Comparison of ENCODE assay signal across 12 mouse cellular contexts in genomic region chr11:6774656-6775055, GRCm38 (mm10).
A peak's percentile ranks its signal among the peaks of the same experiment; 100 is the strongest.
DNase-seq lines count a peak whose midpoint lies in the region; ATAC-seq and TF ChIP-seq lines count a peak whose summit lies in the region.
"Had no signal": no experiment of that assay in that cellular context is flagged by ENCODE, and none has a peak within 500 bp of the region (broad histone marks: within the 10 kb centered on the region; RNA-seq: fewer than 3 reads in every experiment).

No protein-coding gene starts in this region.

- H3K27me3 ChIP-seq in heart, embryonic 12.5 days (replicated peaks) = no peaks in the 10 kb centered on the region
- H3K27me3 ChIP-seq in midbrain, embryonic 15.5 days (replicated peaks) = no peaks in the 10 kb centered on the region
- no peaks in the 10 kb centered on the region for H3K27me3 ChIP-seq in midbrain, postnatal 0 days (ENCODE audit: insufficient read depth, low read length)
- H3K27me3 ChIP-seq in embryonic facial prominence, embryonic 11.5 days (ENCODE audit: control insufficient read depth, insufficient read depth, low read length) = no peaks in the 10 kb centered on the region
- H3K27me3 ChIP-seq: limb, embryonic 15.5 days; lung, embryonic 15.5 days had no signal

- no peak overlapping the region for H3K4me3 ChIP-seq in heart, embryonic 12.5 days
- H3K4me3 ChIP-seq in midbrain, embryonic 15.5 days = no peak overlapping the region
- H3K4me3 ChIP-seq in midbrain, postnatal 0 days (ENCODE audit: low read depth, low read length) = no peak overlapping the region
- H3K4me3 ChIP-seq in embryonic facial prominence, embryonic 11.5 days (ENCODE audit: low read depth, low read length) = no peak overlapping the region
- H3K4me3 ChIP-seq: limb, embryonic 15.5 days; lung, embryonic 15.5 days had no signal

- H3K9me3 ChIP-seq in heart, embryonic 12.5 days (replicated peaks) = peaks cover 8% of the 10 kb centered on the region; the same call in 1 of the 2 replicates
- no peaks in the 10 kb centered on the region for H3K9me3 ChIP-seq in midbrain, embryonic 15.5 days
- H3K9me3 ChIP-seq in midbrain, postnatal 0 days (ENCODE audit: low read length) = no peaks in the 10 kb centered on the region
- H3K9me3 ChIP-seq in embryonic facial prominence, embryonic 11.5 days (replicated peaks; ENCODE audit: control insufficient read depth, low read length) = no peaks in the 10 kb centered on the region
- H3K9me3 ChIP-seq: limb, embryonic 15.5 days had no signal

- no peak for TF ChIP-seq CTCF in midbrain, postnatal 0 days (IDR thresholded peaks at IDR 0.05)

- ATAC-seq in heart, embryonic 12.5 days (ENCODE audit: insufficient number of reproducible peaks, low FRiP score) = peak; percentile 57; the same call in 1 of the 2 replicates
- ATAC-seq in midbrain, embryonic 15.5 days (replicated peaks) = peak; percentile 53; the same call in 1 of the 2 replicates
- ATAC-seq in midbrain, postnatal 0 days (ENCODE audit: low FRiP score) = no peak
- no peak for ATAC-seq in embryonic facial prominence, embryonic 11.5 days (replicated peaks; ENCODE audit: insufficient number of reproducible peaks, low FRiP score, low TSS enrichment, low read depth)
- ATAC-seq: CD4-positive, CD25-positive, alpha-beta regulatory T cell, adult 4 months had no signal

- peaks cover 9% of the 10 kb centered on the region for H3K4me1 ChIP-seq in heart, embryonic 12.5 days (replicated peaks)
- H3K4me1 ChIP-seq in midbrain, embryonic 15.5 days = no peaks in the 10 kb centered on the region; the same call in 1 of the 2 replicates
- H3K4me1 ChIP-seq in midbrain, postnatal 0 days (ENCODE audit: insufficient read depth, low read length) = no peaks in the 10 kb centered on the region
- no peaks in the 10 kb centered on the region for H3K4me1 ChIP-seq in embryonic facial prominence, embryonic 11.5 days (ENCODE audit: control insufficient read depth, insufficient read depth, low read length)
- H3K4me1 ChIP-seq: limb, embryonic 15.5 days; lung, embryonic 15.5 days had no signal

- no peak overlapping the region for H3K9ac ChIP-seq in heart, embryonic 12.5 days
- H3K9ac ChIP-seq in midbrain, embryonic 15.5 days = no peak overlapping the region
- no peak overlapping the region for H3K9ac ChIP-seq in midbrain, postnatal 0 days (replicated peaks; ENCODE audit: low read length, poor library complexity, severe bottlenecking)
- no peak overlapping the region for H3K9ac ChIP-seq in embryonic facial prominence, embryonic 11.5 days (replicated peaks; ENCODE audit: low read length)
- H3K9ac ChIP-seq: limb, embryonic 15.5 days; lung, embryonic 15.5 days had no signal

- no peaks in the 10 kb centered on the region for H3K36me3 ChIP-seq in heart, embryonic 12.5 days
- no peaks in the 10 kb centered on the region for H3K36me3 ChIP-seq in midbrain, embryonic 15.5 days (replicated peaks)
- H3K36me3 ChIP-seq in midbrain, postnatal 0 days (ENCODE audit: insufficient read depth, low read length) = no peaks in the 10 kb centered on the region
- no peaks in the 10 kb centered on the region for H3K36me3 ChIP-seq in embryonic facial prominence, embryonic 11.5 days (replicated peaks; ENCODE audit: control insufficient read depth, insufficient read depth, low read depth, low read length)
- H3K36me3 ChIP-seq: limb, embryonic 15.5 days; lung, embryonic 15.5 days had no signal

- WGBS in heart, embryonic 12.5 days = 49% methylated on average over 4 of the region's 4 CpGs
- whole genome bisulfite sequencing in midbrain, embryonic 15.5 days = 63% methylated on average over 4 of the region's 4 CpGs
- 63% methylated on average over 4 of the region's 4 CpGs for WGBS in midbrain, postnatal 0 days
- WGBS in embryonic facial prominence, embryonic 11.5 days = 55% methylated on average over 4 of the region's 4 CpGs

- DNase-seq in heart, adult 18-20 months = no peak
- DNase-seq in midbrain, postnatal 0 days (ENCODE audit: low spot score) = no peak
- DNase-seq in embryonic facial prominence, embryonic 11.5 days (ENCODE audit: low spot score) = peak; percentile 41
- DNase-seq in testis, postnatal 10 days (ENCODE audit: low spot score) = peak; percentile 23
- DNase-seq in liver = no peak
- DNase-seq: heart, postnatal 4 days; thymus, postnatal 14 days had no signal

- no peak overlapping the region for H3K4me2 ChIP-seq in heart, embryonic 12.5 days
- H3K4me2 ChIP-seq in midbrain, embryonic 15.5 days = no peak overlapping the region
- H3K4me2 ChIP-seq in midbrain, postnatal 0 days (ENCODE audit: low read depth, low read length, poor library complexity, severe bottlenecking) = no peak overlapping the region
- H3K4me2 ChIP-seq in embryonic facial prominence, embryonic 11.5 days (ENCODE audit: low read depth, low read length) = no peak overlapping the region
- H3K4me2 ChIP-seq: limb, embryonic 15.5 days; lung, embryonic 15.5 days had no signal

- H3K27ac ChIP-seq in heart, embryonic 12.5 days (ENCODE audit: poor library complexity, severe bottlenecking) = no peak overlapping the region
- no peak overlapping the region for H3K27ac ChIP-seq in midbrain, embryonic 15.5 days
- no peak overlapping the region for H3K27ac ChIP-seq in midbrain, postnatal 0 days (ENCODE audit: low read depth, low read length)
- H3K27ac ChIP-seq in embryonic facial prominence, embryonic 11.5 days (replicated peaks; ENCODE audit: low read depth, low read length) = no peak overlapping the region
- H3K27ac ChIP-seq: limb, embryonic 15.5 days; lung, embryonic 15.5 days had no signal

Comparison
In these comparisons a context has a peak if more than half of its experiments do, and no peak if none do; other contexts are left out.
1. ATAC-seq: peak in heart, embryonic 12.5 days (single experiment) and midbrain, embryonic 15.5 days (single experiment); none in midbrain, postnatal 0 days (single experiment) and embryonic facial prominence, embryonic 11.5 days (single experiment).
2. DNase-seq: peak in embryonic facial prominence, embryonic 11.5 days (single experiment) and testis, postnatal 10 days (single experiment); none in heart, adult 18-20 months (0 of 2), midbrain, postnatal 0 days (single experiment) and liver (single experiment).